Mouse (Mus musculus) hematopoietic stem cell, adult 5-6 weeks (primary cell): ENCODE measurements around the gene Mrpl21. TPM values are rescaled to one million over a fixed set of nuclear protein-coding genes. Genes with fewer than 3 reads are reported as not detected.

Experiments used
- ATAC-seq, 2 experiments: fragments of 125-278 bp in 1 of 2; replicated peaks in 1 of 2; 2 replicates each; pipeline ENCODE4 v1.8.0; 2016 to 2017; ENCODE audit warnings: inconsistent platforms in 2 of 2, mild to moderate bottlenecking in 2 of 2, moderate number of reproducible peaks in 2 of 2, low read depth in 1 of 2, moderate TSS enrichment in 1 of 2; ENCODE audit not compliant: low FRiP score in 2 of 2, poor library complexity in 2 of 2, severe bottlenecking in 2 of 2, insufficient read depth in 1 of 2, low TSS enrichment in 1 of 2
- total RNA-seq: library from RNA; stranded (forward); fragments of 172-1452, 232-1000 nt; gene quantifications from 2 replicates; pipeline ENCODE4 v1.2.3, GENCODE M21; 2017

Mrpl21 gene
- total RNA-seq, 1 experiment from 2014 or later = 93.0 TPM

GRCm38 (mm10) chr19:3325771-3326478 is 43.2 kb downstream of the Mrpl21 start:
- no peak for ATAC-seq

- ATAC-seq = no peak
Observed at GRCm38 (mm10) chr19:3326479-3327047, 43.9 kb downstream of the Mrpl21 start.

GRCm38 (mm10) chr19:3333247-3333646 is 50.5 kb downstream of the Mrpl21 start:
- no peak for ATAC-seq

- ATAC-seq = no peak
Observed at GRCm38 (mm10) chr19:3333694-3334515, 51.2 kb downstream of the Mrpl21 start.

- ATAC-seq = no peak; a peak in 1 of 4 replicates
Observed at GRCm38 (mm10) chr19:3334550-3334949, 51.8 kb downstream of the Mrpl21 start.

- no peak for ATAC-seq
Observed at GRCm38 (mm10) chr19:3335917-3336316, 53.2 kb downstream of the Mrpl21 start.

GRCm38 (mm10) chr19:3336485-3337255 is 54.0 kb downstream of the Mrpl21 start:
- ATAC-seq = no peak

GRCm38 (mm10) chr19:3339187-3339586 is 56.5 kb downstream of the Mrpl21 start:
- peak in 1 of 2 experiments; percentile 30; a peak in 1 of 4 replicates for ATAC-seq

GRCm38 (mm10) chr19:3341021-3341420 is 58.3 kb downstream of the Mrpl21 start:
- 0 out of 4 replicates have a peak, but pooled peaks of 1 of the 2 experiments have one; percentile 18 for ATAC-seq

Other genes with a start within 250 kb of the Mrpl21 start
- gene Ighmbp2, start 116 bp downstream of the Mrpl21 start, total RNA-seq = 6.3 and 9.1 TPM in 2 replicates
- gene Cpt1a, start 39.4 kb downstream of the Mrpl21 start, total RNA-seq = 52.3 and 59.7 TPM in 2 replicates
- gene Tesmin, start 106.0 kb downstream of the Mrpl21 start, total RNA-seq = 0.30 and 2.1 TPM in 2 replicates
- not detected in 2 replicates for gene Gal, start 131.6 kb downstream of the Mrpl21 start, total RNA-seq